Mouse (Mus musculus) T-helper 1 cell (primary cell): ENCODE results near the gene Ptprt.

ENCODE experiments used
- in situ Hi-C: fragments of 300-600 bp; cut with MboI, MseI; formaldehyde crosslinking; loops from one replicate; pipeline ENCODE4 v1.15.1; 2025; ENCODE audit warnings: high pct_unique_total_duplicates

The Ptprt gene

DNA sequence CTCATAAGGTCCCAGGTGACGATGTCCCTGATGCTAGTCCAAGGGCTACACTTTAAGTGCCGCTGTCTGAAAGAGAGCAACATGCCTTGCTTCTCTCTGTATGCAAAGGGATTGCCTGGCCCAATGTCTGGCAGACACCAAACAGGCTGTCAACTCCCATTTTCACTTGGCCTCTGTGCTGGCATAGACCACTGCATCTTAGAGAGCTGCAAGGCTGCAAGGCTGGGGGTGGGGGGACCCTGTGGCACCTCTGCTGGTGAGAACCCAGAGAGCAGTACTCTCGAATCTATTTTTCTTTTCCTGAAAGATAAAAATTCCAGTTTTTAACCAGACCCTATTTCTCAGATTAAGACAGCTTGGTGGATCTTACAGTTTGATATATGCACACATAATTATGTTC lies 69.6 kb downstream of the Ptprt start:
- in situ Hi-C loops: no loop called here

DNA sequence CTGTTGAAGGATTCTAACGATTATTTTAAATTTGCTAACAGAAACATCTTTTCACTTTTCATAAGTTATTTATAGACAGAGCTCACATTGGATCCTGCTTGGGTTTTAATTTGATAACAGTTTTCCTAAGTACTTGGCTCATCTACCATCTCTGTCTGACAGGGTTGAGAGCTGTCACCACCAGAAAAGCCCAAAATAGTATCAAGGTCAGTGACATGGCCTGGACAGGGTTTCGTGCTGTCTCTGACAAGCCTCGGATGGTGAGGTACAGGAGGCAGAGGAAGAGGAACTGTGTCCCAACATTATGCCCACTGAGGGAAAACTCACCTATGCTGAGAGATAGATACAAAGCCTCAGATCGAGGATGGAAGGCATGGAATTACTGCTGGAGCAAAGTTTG lies 79.3 kb downstream of the Ptprt start:
- in situ Hi-C loops: no loop called here

DNA sequence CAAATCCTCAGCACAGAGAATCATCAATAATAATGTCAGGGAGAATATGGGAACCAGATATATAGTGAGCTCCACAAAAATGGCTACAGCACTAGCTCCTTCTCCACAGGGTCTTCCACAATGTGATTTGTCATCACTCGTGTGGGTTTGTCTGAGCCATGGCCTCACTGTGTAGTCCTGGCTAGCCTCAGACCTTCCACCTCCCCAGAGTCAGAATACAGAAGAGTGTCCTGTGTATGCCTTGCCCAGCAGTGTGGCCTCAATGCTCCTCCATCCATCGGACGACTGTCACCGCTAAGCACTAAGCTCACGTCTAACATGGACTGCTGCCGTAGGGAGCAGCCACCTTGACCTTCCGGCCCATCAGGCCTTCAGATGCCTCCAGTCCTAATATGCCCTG lies 83.1 kb downstream of the Ptprt start:
- in situ Hi-C loops: no loop called here

DNA sequence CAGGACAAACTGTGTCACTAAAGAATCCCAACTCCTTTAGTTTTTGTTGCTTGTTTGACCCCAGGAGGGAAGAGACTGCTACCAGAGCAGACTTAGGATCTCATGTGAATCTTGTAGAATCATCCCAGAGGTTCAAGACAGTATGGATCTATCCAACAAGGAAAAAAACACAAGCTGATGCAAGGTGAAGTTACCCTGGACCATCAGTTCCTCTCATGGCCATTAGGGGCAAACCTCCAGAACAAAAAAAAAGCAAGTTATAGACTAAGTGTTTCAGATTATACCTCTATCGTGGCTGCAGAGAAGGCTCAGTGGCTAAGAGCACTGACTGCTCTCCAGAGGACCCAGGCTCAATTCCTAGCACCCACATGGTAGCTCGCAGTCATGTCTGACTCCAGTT lies 88.1 kb downstream of the Ptprt start:
- in situ Hi-C loops: no loop called here

DNA sequence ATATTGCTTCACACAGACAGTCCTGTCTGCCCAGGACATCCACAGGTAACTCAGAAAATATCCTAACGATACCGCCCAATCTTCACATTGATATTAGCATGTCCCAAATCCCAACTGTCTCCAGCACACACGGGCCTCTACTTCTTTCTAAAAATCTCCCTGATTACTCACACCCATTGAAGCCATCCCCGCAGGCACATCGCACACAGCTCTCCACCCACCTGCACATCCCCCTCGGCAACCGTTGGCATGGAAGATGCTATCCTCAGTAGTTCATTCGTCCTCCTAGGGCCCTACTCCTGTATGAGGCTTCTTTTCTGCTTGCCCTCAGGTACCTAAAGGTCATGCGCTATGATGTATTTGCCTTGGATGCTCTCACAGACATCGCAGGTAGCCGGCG lies 89.9 kb downstream of the Ptprt start:
- in situ Hi-C loops: no loop called here

DNA sequence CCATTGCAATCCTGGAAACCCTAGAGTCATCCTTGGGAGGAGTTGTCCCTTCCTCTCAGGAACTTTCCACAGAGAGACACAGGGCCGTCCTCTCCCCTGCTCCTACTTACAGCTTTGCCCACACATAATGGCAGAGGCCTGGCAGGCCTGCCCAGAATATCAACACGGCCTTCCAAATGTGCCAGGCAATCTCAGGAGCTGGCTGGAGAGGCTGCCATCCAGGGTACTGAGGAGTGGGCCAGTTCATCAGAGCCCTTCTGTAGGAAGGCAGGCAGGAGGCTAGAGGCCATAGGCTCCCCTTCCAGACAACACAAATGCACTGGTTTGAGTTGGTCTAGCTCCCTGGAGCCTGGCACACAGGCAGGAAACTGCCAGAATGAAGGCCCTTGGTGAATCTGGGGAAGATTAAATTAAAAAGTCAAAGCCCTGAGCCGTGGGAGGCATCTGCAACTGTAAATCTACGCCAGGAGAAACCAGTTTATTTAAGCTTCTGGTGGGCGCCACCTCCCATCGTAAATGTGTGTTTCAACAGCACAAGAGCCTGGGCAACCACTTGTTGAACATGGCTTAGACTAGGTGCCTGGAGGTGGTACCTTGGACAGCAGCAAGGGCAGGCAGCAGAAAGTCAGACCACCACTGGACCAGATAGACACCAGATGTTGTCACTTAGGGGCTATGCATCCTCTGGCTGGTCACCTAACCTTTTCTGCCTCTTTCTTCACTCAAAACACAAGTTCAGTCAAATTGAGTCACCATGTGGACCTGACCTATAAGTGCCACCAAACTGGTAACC lies 92.4 kb downstream of the Ptprt start:
- in situ Hi-C loops: no loop called here

DNA sequence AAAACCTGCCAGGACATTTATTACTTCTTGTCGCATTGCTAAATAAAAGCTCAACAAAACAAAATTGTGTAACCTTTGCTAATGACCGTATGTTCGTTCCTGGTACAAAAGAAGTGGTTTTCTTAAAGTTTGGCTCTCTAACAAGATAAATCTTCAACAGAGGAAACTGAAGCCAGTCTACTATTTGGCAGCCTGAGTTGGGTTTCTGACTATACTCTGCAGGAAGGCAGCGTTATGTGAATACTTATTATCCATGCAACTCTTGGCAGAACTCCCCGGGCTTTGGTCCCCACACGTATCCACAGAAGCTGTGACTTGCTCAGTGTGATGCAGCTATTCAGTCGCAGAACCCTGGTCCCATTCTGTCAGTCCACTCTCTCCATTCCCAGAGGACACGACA lies 112.6 kb downstream of the Ptprt start:
- in situ Hi-C loops: no loop called here

DNA sequence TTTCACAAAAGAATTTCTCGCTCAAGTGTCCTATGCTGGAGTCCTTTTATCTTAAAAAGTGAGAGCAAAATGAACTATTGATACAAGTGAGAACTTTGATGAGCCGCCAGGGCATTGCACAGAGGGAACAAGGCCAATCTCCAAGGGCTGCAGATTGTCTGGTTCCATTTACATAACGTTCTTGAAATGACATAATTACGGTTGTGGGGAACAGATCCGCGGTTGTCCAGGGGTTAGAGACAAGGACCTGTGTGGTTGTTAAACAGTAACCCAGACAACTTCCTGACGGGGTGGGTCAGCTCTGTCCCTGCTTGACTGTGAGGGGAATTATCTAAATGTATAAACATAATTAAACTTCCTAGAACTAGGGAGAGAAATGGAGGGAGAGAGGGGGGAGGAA lies 129.3 kb downstream of the Ptprt start:
- in situ Hi-C loops: no loop called here

DNA sequence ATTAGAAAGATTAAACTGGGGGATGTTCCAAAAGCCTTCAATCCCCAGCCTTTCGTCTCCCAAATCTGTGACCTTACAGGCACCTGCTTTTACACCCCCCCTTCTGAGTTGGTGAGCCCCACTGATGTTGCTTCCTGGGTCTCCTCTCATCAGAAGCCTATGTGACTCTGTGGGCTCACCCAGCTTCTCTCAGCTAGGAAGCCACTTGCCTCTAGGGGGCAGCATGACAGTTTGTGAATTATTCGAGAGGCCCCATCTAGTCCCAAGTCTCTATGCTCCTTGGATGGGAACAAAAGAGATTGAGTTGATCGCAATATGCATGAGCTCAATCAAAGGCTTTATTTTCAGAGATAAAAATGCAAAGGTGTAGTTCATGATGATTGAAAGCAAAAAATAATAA lies 132.0 kb downstream of the Ptprt start:
- in situ Hi-C loops: no loop called here

DNA sequence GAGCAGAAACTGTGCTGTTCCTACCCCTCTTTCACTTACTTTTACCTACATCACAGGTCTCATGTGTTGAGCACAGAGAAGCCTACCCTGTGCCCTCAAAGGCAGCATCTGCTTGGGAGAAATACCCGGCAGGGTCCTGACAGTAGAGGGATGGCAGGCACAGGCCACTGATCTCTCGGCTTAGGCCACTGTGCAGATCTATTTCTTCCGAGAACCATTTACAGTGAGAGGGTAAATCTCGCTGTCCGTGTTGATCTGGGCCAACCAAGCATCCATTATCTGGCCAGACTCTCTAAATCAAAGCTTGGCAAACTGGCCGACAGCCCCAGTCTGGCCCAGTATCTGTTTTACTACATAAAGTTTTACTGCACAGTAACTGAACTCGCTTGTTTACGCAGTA lies 145.0 kb downstream of the Ptprt start:
- in situ Hi-C loops: no loop called here

DNA sequence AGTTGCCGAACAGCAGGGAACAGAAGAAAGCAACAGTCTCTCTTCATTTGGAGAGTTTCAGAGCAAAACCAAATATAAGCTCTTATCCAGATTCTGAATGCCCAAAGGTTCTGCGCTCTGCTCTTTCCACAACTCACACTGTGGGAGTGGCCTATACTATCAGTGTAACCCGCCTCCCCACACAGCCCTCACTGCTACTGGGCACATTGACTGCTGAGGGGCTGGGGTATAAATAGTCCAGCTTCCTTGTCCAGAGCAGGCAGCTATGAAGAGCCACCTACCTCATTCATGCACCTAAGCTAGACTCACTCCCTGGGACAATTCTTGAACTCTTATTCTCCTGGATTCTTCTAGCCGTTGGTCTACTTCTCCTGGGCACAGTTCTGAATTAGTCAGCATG lies 147.9 kb downstream of the Ptprt start:
- in situ Hi-C loops: no loop called here

DNA sequence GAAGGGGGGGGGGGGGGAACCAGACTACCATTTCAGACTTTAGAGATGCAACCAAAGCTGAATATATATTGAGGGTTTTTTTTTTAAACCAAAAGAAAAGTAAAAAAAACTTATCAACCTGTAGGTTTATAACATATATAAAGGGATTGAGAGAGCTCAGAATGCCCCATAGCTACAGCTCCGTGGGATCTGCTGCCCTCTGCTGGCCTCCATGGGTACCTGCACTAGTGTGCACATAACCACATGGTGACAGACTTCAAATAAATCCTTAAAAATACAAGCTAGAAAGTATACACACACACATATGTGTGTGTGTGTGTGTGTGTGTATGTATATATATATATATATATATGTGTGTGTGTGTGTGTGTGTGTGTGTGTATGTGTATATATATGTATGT lies 148.9 kb downstream of the Ptprt start:
- in situ Hi-C loops: no loop called here

DNA sequence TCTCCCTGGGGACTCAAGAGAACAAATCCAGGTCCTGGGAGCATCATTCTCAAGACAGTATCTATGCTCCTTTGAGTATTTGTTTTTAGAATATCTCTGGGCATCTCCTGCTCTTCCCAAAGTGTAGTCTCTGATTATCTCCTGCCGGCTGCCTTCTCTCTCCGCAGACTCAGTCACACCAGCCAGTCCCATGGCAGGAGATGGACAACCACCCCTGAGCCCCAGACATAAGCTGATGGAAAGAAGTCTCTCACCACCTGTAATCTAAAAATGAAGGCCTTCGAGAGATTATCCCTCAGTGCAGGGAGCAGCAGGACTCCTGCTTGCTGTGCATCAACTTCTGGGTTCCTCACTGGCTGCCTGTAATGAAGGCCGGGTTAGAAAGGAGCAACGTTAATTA lies 151.9 kb downstream of the Ptprt start:
- in situ Hi-C loops: no loop called here

DNA sequence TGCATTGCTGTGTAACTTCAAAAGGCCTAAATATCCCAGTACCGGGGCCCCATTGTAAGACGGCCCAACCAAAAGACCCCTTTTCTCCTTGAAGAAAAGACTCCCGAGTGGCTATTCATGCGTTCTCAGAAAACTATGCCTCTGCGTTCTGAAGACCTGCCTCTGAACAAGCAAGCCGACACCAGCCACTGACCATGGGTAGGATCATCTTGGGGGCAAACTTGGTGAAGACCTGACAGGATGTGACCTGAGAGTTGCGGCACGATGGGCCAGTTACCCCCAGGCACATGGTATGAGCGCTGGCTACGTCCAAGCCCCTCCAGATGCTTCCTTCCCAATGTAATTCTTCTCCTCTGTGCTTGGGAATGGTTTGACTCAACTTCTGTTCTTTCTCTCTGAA lies 153.3 kb downstream of the Ptprt start:
- in situ Hi-C loops: no loop called here

DNA sequence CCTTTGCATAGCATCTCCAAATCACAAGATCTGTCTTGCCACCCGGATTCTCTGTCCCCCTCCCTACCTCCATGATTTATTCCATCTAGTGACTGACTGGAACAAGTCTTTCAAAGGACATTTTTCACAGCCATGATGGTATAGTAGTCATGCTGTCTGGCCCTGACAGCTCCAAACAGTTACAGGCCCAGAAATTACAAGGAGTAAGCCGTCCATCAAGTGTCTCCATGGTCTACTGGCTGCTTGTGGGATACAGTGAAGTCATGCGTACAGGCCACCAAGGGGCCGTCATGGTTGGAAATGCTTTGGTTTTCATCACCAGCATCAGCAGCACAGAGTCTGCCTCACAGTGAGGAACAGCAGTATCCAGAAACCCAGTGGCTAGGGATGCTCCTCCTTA lies 156.1 kb downstream of the Ptprt start:
- in situ Hi-C loops: no loop called here

DNA sequence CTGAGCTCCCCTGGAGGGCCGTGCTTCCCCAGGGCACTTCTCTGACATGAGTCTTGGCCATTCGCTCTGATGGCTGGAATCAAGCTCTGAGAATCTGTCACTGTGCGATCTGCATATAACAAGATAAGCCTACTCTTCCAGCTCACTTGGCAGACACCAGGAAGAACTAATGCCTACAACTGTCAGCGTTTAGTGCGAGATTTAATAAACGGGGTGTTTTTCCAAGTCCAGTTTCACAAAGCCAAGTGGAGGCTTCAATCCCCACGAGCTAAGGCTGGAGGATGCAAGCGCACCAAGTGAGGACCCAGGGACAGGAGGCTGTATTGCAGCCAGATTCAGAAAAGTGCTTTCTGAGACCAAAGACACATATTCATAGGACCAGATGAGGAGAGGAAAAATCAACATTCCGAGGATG lies 161.4 kb downstream of the Ptprt start:
- in situ Hi-C loops: no loop called here

DNA sequence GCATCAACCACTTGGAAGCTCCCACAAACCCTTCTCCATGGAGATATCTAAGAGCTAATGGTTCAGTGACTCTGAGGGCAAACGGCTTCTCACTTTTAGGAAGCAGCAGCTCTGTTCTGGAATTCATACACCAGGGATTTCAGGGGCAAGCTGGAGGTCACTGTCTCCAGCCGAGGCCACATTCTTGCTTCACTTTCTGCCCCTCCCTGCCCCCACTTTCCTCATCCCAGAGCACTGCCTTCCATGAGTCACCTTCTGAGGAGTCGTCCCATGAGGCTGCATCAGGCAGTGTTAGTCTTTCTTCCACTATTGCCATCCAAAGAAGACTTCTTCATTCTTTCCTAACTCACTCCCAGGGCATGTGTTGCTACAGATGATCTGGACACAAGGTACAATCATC lies 162.8 kb downstream of the Ptprt start:
- in situ Hi-C loops: no loop called here

DNA sequence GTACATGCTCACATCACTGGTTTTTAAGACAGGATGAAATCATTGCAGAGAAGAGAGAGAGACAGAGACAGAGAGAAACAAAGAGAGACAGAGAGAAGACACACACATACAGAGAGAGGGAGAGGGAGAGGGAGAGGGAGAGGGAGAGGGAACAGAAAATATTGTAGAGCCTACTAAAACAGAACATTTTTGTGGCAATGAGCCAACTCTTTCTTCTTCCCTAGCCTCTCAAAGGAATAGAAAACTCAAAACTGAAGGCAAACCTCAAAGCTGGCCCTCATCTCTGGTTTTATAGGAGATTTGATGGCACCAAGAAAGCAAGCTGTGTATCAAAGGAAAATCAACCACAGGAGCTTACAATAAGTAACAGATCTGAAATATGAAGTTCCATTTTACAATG lies 176.9 kb downstream of the Ptprt start:
- in situ Hi-C loops: no loop called here

DNA sequence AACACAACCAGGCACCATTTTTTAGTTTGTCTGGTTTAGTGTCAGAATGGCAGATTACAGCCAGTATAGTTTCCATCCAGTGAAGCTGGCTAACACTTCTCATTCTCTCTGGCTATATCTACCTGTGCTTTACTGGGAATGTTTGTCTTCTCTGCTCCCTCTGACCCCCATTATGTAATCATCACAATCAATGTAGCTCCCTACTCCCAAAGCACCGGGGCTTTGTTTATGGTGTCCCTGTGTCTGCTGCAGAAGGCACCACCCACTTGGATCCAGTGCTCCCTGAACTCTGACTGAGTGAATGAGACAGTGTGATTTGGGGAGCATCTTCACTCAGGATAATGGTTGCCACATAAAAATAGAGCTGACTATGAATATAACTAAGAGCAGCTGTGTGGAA lies 217.8 kb downstream of the Ptprt start:
- in situ Hi-C loops: no loop called here

DNA sequence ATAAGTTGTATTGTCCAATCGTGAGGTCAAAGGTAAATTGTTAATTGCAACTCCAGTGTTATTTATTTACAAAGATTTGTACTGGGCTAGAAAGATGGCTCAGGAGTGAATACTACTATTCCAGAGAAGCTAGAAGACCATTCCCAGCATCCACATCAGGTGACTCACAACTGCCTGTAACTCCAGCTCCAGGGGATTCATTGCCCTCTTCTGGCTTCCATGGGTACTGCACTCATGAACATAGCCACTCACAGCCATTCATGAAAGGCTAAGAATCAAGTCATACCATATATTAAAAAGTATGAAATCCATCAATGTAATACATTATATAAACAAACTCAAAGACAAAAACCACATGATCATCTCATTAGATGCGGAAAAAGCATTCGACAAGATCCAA lies 224.3 kb downstream of the Ptprt start:
- in situ Hi-C loops: no loop called here

DNA sequence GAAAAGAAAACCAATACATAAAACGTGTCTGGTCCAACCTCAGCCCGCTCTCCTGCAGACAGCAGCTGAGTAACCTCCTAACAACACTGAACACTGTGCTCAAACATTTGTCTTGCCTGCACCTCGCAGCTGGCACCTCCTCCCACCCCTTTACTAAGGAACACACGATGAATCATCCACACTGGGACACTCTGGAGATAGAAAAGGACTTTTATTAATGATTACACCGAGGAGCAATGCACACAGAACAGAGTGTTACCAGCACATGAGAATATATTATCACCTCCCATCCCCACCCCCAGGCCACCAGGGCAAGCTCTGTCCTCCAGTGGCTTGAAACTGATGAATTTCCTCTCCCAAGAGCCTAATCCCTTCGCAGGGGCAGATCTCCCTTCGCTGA lies 230.8 kb downstream of the Ptprt start:
- in situ Hi-C loops: no loop called here

DNA sequence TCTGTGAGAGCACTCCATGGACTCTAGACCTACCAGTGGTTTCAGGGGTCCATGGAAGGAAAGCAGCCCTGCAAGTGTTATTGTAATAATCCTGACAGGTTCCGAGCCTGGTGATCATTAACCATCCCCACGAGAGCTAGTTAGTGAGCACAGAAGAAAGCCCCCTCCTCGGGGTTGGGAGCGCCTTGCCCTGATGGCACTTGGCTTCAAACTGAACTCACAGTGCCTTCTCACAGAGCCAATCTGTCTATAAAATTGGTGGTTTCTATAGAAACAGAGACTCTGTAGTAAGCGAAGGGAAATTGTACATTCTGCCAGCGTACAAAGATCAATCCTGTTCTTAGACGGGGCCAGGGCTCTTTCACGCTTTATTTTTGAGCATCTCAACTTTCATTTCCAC lies 234.8 kb downstream of the Ptprt start:
- in situ Hi-C loops: no loop called here

DNA sequence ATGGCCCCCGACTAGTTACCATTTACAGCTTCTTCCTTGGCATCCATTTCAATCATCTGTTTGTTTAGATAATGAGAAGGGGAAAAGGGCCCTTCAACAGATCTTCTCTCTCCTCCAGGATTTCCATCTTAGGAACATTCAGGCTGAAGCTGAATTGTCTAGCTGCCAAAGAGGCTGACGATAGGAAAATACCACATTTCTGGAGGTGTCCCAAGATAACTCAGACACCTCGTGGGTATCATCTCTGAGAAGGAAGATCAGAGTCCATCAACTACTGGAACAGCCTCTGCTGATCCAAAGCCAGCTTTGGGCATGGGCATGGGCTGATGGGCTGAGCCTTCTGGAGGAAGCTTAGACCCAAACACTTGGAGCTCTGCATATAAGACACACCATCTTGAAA lies 242.8 kb downstream of the Ptprt start:
- in situ Hi-C loops: no loop called here
